Mouse (Mus musculus): Measurements from ENCODE around the gene Tmem69.
A peak's percentile ranks its signal among the peaks of the same experiment; 100 is the strongest.

Gene Tmem69

DNA sequence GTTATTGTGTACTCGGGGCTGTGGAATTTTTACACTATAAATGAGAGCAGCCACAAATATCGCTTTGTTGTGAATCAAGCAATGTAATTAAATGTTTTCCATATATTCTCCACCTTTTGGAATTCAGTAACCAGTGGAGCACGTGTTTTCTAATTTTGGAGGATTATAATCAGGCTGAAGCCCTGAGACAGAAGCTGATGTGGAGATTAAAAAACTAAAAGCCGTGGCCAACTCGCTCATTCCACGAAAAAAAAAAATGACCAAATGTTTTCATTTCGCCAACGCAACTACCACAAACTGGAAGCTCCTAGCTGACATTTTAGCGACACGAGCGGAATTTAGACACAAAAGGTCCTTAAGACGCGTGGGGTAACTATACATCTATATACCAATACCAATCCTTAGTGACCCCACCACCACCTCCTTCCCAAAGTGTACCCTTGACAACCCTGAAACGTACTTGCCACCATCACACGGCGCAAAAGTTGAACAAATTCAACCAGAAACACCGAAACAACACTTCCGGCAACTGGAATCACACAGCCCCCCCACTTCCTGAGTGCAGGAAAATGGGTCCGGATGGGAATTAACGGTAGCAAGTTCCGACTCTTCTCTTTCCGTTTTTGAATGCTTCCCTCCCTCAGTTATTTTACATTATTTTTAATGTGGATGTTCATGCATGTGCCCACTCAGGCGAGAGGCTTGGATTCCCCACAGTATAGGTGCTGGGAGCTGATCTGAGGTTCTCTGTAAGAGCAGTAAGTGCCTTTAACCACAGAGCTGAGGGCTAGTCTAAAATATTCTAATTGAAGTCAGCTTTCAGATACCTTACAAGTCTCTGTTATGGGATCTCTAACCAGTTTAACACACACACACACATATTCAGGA, at the start of gene Tmem69:
Gene Tmem69 (minus strand): TSS at position 524 of the 888 bp plus-strand sequence.
- DNase-seq (ENCODE audit: low spot score) = peak; percentile 76

DNA sequence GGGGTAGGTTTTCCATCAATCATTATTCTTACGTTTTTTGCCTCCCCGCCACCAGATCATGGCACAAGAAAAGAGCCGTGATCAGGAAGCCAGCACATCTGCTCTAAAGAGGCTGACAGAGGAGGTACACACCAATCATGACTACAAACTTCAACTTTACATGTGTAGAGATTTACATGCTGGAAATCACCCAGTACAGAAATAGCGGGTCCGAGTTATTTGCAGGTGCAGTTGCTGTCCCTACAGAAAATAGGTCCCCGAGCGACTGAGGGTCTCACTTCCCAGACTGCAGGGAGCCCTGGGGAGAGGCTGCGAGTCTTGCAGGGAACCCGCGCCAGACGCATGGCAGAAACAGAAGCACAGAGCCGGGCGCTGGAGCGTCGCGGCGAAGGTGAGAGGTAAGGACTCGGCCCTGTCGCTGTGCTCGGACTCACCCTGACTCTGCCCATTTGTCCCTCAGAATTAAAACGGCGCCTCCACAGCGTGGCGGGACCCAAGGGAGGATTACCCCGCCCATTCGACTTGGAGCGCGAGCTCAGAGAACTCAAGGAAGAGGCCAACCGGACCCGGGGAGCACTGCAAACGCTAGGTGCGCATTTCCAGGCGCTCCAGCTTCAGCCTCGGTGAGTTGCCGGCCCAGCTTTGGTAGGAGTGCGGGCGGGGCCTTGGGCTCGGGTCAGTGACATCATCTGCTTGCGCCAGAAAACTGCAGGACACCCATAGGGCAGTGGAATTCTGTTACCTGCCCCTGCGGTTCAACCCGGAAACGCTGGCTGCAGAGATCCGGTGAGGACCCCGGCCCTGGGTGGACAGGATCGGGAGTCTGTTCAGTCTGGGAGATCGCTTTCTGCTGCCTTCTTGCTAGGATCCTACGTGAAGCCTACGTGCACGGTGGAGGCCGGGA, 41.5 kb upstream of the Tmem69 start:
- peak; percentile 88 for DNase-seq (ENCODE audit: low spot score)

DNA sequence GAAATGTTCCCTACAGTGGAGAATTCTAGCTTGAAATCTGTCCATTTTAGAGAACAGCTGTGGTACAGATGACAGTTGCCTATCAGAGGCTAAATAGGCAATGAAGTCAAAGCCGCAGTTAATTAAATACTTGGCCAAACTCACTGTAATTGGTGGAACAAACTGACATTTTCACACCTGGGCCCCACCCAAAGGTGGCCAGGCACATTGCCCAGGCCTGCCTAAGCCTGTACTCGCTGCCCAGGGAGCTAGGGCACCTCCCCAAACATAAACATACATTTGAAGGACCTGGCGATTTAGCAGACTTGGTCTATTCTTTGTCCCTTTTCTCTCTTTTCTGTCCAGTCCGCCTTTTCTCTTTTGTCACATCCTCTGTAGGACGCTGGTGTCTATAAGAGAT, 40.6 kb upstream of the Tmem69 start, which contains the start of gene Ccdc17:
Gene Ccdc17 (plus strand): TSS at position 276 of the 400 bp plus-strand sequence.
- no peak for DNase-seq (ENCODE audit: low spot score)

GRCm38 (mm10) chr4:116595793-116596192, 40.1 kb upstream of the Tmem69 start:
- no peak for DNase-seq (ENCODE audit: low spot score)

- DNase-seq (ENCODE audit: low spot score) = no peak
Observed at GRCm38 (mm10) chr4:116558151-116558882, 2.6 kb upstream of the Tmem69 start.

DNA sequence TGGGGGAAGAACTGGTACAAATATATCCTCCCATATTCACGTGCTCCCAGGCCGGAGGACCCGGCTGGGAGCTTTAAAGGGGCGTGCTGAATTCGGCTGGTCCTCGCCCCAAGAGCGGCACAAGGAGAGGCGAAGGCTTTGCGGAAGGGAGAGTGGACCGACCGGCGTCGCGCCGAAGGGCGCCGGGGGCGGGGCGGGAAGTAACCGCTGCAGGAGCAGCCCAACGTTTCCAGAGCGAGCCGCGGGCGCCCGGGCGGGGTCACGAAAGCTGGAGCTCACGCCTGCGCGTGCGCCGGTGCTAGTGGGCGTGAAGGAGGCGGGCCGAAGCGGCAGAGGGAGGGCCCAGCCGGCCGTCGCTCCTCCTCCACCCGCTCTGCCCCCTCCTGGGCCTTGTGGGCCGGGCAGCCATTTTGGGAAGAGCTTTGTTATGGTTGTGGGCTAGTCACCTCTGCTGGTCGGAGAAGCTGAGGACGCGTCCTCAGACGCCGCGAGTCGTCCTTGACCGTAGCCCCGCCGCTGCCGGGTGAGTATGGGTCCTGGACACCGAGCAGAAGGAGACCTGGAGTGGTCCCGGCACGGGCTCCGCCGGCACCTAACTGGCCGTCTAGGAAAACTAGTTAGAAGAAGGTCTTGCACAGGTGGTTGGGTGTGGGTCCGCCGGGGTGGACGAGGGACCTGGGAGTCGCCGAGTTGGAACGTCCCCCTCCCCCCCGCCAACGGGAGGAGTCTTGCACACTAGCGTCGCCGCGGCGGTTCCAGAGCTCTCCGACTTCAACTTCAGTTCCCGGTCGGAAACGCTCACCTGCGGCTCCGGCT, 1.8 kb upstream of the Tmem69 start, which contains the start of gene Gpbp1l1:
Gene Gpbp1l1 (plus strand): TSS at position 353 of the 816 bp plus-strand sequence.
- peak; percentile 98 for DNase-seq (ENCODE audit: low spot score)

DNA sequence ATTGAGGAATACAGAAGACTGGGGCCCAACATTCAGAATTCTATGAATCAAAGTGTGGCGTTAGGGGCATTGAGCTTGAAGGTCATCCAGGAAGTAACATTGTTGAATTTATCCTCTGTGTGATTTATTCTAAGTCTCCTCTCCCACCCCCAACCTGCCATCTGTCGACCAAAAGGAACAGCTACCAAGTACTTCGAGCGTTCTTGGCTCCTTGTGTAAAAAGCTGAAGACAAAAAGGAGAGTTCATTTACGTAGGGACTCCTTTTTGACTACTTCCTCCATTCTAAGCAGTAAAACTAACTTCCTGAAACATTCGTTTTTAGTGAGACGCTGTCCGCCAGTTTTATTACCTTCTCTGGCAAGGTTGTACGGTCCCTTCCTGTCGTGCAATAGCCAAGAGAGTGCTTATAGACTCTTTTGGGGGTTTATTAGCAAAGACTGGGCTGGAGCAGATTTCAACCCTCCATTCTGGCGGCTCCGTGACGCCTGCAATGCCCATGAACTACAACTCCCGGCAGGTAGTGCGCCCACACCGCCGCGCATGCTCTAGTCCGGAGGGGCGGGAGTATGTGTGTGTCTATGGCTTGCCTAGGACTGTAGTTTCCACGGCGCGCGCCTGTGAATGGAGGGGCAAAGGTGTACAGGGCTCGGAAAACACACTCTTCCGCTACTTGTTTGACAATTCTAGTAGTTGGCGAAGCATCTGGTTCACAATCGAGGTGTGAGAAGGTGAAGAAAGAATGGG, 997 bp upstream of the Tmem69 start:
- peak; percentile 94 for DNase-seq (ENCODE audit: low spot score)

- no peak for DNase-seq (ENCODE audit: low spot score)
Observed at GRCm38 (mm10) chr4:116553035-116553434, 2.7 kb downstream of the Tmem69 start.

- DNase-seq (ENCODE audit: low spot score) = no peak
Observed at GRCm38 (mm10) chr4:116550432-116550831, 5.3 kb downstream of the Tmem69 start.

GRCm38 (mm10) chr4:116537737-116538136, 18.0 kb downstream of the Tmem69 start:
- no peak for DNase-seq (ENCODE audit: low spot score)

- DNase-seq (ENCODE audit: low spot score) = no peak
Observed at GRCm38 (mm10) chr4:116536351-116536750, 19.4 kb downstream of the Tmem69 start.

DNA sequence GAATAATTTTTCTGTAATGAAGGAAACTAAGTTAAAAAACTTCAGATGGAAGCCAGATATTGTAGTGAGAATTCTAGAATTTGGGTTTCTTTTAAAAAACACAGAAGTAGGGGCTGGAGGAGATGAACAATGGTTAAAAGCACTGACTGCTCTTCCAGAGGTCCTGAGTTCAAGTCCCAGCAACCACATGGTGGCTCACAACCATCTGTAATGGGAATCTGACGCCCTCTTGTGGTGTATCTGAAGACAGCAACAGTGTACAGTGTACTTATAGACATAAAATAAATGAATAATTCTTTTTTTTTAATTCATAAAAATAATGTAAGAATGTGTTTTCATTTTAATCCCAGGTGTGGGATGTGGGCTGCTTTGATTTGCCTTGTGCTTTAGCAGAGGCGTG, 24.6 kb downstream of the Tmem69 start:
- DNase-seq (ENCODE audit: low spot score) = no peak

DNA sequence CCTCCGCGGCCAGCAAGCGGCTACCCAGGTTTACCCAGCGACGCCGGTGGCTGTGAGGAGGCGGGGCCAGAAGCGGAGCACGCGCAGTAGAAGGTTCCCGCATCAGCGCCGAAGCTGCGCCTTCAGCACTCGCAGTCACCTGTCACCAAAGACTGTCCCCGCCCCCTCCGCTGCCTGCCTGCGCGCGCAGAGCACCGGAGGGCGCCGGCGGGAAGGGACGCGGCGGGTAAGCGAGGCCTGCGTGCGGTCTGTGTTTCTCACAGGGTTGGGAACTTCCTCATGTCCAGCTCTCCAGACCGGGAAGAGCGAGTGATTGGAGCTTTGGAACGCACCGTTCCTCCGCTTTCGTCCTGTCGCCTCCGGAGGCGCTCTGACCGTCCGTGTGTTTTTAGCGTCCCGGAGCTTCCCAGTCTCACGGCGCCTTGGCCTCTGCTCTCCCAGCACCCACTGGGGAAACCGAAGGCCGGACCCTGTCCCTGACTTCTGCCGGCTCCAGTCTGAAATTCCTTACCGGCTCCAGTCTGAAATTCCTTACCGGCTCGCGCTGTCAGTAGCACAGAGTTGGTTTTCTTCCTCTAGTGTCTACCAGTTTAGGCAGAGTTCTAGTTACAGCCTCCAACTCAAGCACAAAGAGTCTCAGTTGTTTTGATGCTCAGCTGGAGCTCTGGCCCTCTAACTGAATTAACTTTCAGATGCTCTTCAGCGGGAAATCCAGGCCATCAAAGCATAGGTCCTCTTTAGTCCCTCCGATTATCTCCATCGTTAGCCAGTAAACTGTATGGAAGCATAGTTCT, 48.1 kb downstream of the Tmem69 start, which contains the start of gene Ipp:
Gene Ipp (plus strand): TSS at position 125 of the 794 bp plus-strand sequence.
- DNase-seq (ENCODE audit: low spot score) = peak; percentile 98

- DNase-seq (ENCODE audit: low spot score) = no peak
Observed at GRCm38 (mm10) chr4:116506886-116507424, 48.8 kb downstream of the Tmem69 start.

Measured in testis, postnatal 10 days (tissue).